Mouse (Mus musculus): ENCODE measurements at regions not wholly inside any gene's neighbourhood (a gene's known extent, or its start where the extent isn't known, plus 50 kb on each side); places are given as distances from the start of the nearest gene placed in this dataset.

GRCm38 (mm10) chr10:17655459-17656051, 67.5 kb upstream of the Cited2 start:
- TF ChIP-seq CTCF (conservative IDR thresholded peaks at IDR 0.05; ENCODE audit: insufficient read depth, insufficient read length, low read depth, low read length) (no peak), POLR2A (IDR thresholded peaks at IDR 0.05; ENCODE audit: low read depth, low read length) (no peak)

All from kidney, adult 2 months (tissue).